Mouse (Mus musculus) intestine, embryonic 14.5 days (tissue): ENCODE measurements at regions not wholly inside any gene's neighbourhood (a gene's known extent, or its start where the extent isn't known, plus 50 kb on each side); places are given as distances from the start of the nearest gene placed in this dataset.

Experiments
- ATAC-seq: fragments of 200-750 bp; cut with Nextera tagmentation; replicated peaks from 2 replicates; pipeline ENCODE4 v1.8.0; 2017; ENCODE audit warnings: low read depth, moderate number of reproducible peaks, moderate TSS enrichment, moderate library complexity; ENCODE audit not compliant: low FRiP score, low TSS enrichment
- DNase-seq: peaks from one replicate; pipeline ENCODE4 v3.0.0-alpha.2; 2018; ENCODE audit warnings: low spot score
- H3K27ac ChIP-seq: fragments of 300-500 bp; sonication (generic); 2 replicates; pipeline ENCODE4 v1.5.1; 2014; ENCODE audit warnings: low read depth, mild to moderate bottlenecking, control low read depth
- H3K27me3 ChIP-seq: fragments of 300-500 bp; sonication (generic); replicated peaks from 2 replicates; pipeline ENCODE4 v1.6.1; 2014; ENCODE audit warnings: low read length, control low read depth; ENCODE audit not compliant: control insufficient read depth, insufficient read depth
- H3K36me3 ChIP-seq: fragments of 300-500 bp; sonication (generic); 2 replicates; pipeline ENCODE4 v1.6.1; 2014; ENCODE audit warnings: low read length, control low read depth; ENCODE audit not compliant: control insufficient read depth, insufficient read depth
- H3K4me1 ChIP-seq: fragments of 300-500 bp; sonication (generic); replicated peaks from 2 replicates; pipeline ENCODE4 v1.6.1; 2014; ENCODE audit warnings: low read length, control low read depth, mixed read lengths; ENCODE audit not compliant: control insufficient read depth, insufficient read depth
- H3K4me2 ChIP-seq: fragments of 300-500 bp; sonication (generic); 2 replicates; pipeline ENCODE4 v1.6.1; 2014; ENCODE audit warnings: low read length
- H3K4me3 ChIP-seq: fragments of 300-500 bp; sonication (generic); 2 replicates; pipeline ENCODE4 v1.5.1; 2014; ENCODE audit warnings: low read depth, low read length, control low read depth, mixed read lengths
- H3K9ac ChIP-seq: fragments of 300-500 bp; sonication (generic); 2 replicates; pipeline ENCODE4 v1.6.1; 2014; ENCODE audit warnings: mild to moderate bottlenecking, low read length
- H3K9me3 ChIP-seq: fragments of 300-500 bp; sonication (generic); 2 replicates; pipeline ENCODE4 v1.6.1; 2016; ENCODE audit warnings: low read length, control low read depth; ENCODE audit not compliant: control insufficient read depth
- WGBS: fragments of 180-500 bp; shearing (Covaris S2); extraction: QIAGEN DNeasy Blood & Tissue Kit; methylation state at CpG from one replicate; pipeline ENCODE4 v1.1.7; 2014; 5-methylcytosine and 5-hydroxymethylcytosine counted together

- no peak overlapping the region for H3K9ac ChIP-seq
- H3K4me2 ChIP-seq, result no peak overlapping the region
- no peak overlapping the region for H3K27ac ChIP-seq
- ATAC-seq (no peak), DNase-seq (no peak)
- WGBS, result 69% methylated on average over 4 of the region's 4 CpGs
- H3K27me3 ChIP-seq, result no peaks in the 10 kb centered on the region
- no peak overlapping the region for H3K4me3 ChIP-seq
- no peaks in the 10 kb centered on the region for H3K4me1 ChIP-seq
- H3K9me3 ChIP-seq, result no peaks in the 10 kb centered on the region
- H3K36me3 ChIP-seq, result no peaks in the 10 kb centered on the region
These were observed 203.3 kb upstream of the Btbd3 start for GRCm38 (mm10) chr2:138053081-138053480.

- Histone ChIP-seq H3K27ac (no peak overlapping the region), H3K9ac (no peak overlapping the region), H3K4me3 (no peak overlapping the region), H3K4me2 (no peak overlapping the region), H3K36me3 (no peaks in the 10 kb centered on the region), H3K4me1 (no peaks in the 10 kb centered on the region), H3K27me3 (no peaks in the 10 kb centered on the region), H3K9me3 (no peaks in the 10 kb centered on the region)
- WGBS, result 73% methylated on average over 5 of the region's 5 CpGs
- ATAC-seq, result no peak
- DNase-seq, result no peak
These were observed 208.0 kb upstream of the Btbd3 start for GRCm38 (mm10) chr2:138048341-138048740.

GRCm38 (mm10) chr2:138047781-138048201, 208.6 kb upstream of the Btbd3 start:
- ATAC-seq (no peak), DNase-seq (no peak)
- no peak overlapping the region for H3K27ac ChIP-seq
- H3K4me2 ChIP-seq, result no peak overlapping the region
- H3K9me3 ChIP-seq, result no peaks in the 10 kb centered on the region
- H3K9ac ChIP-seq, result no peak overlapping the region
- no peaks in the 10 kb centered on the region for H3K36me3 ChIP-seq
- 37% methylated on average over 11 of the region's 11 CpGs for WGBS
- H3K27me3 ChIP-seq, result no peaks in the 10 kb centered on the region
- H3K4me1 ChIP-seq, result no peaks in the 10 kb centered on the region
- no peak overlapping the region for H3K4me3 ChIP-seq

- no peak for DNase-seq
- WGBS, result 73% methylated on average over 10 of the region's 10 CpGs
- ATAC-seq, result no peak
These were observed 209.0 kb upstream of the Btbd3 start for GRCm38 (mm10) chr2:138047361-138047760.

GRCm38 (mm10) chr2:138046918-138047317, 209.4 kb upstream of the Btbd3 start:
- Histone ChIP-seq H3K27ac (no peak overlapping the region), H3K4me1 (no peaks in the 10 kb centered on the region), H3K4me3 (no peak overlapping the region), H3K9me3 (no peaks in the 10 kb centered on the region), H3K9ac (no peak overlapping the region), H3K27me3 (no peaks in the 10 kb centered on the region), H3K4me2 (no peak overlapping the region), H3K36me3 (no peaks in the 10 kb centered on the region)
- DNase-seq, result no peak
- ATAC-seq, result no peak
- WGBS, result 85% methylated on average over 3 of the region's 3 CpGs

More at GRCm38 (mm10) chr2:138047361-138047760, 209.0 kb upstream of the Btbd3 start:
- no peaks in the 10 kb centered on the region for H3K36me3 ChIP-seq
- H3K27ac ChIP-seq, result no peak overlapping the region
- H3K4me3 ChIP-seq, result no peak overlapping the region
- H3K9ac ChIP-seq, result no peak overlapping the region
- H3K4me1 ChIP-seq, result no peaks in the 10 kb centered on the region
- no peaks in the 10 kb centered on the region for H3K27me3 ChIP-seq
- H3K4me2 ChIP-seq, result no peak overlapping the region
- H3K9me3 ChIP-seq, result no peaks in the 10 kb centered on the region

- H3K4me3 ChIP-seq, result no peak overlapping the region
- no peaks in the 10 kb centered on the region for H3K36me3 ChIP-seq
- no peaks in the 10 kb centered on the region for H3K27me3 ChIP-seq
- 35% methylated on average over 5 of the region's 5 CpGs for WGBS
- H3K27ac ChIP-seq, result no peak overlapping the region
- H3K4me1 ChIP-seq, result no peaks in the 10 kb centered on the region
- no peak overlapping the region for H3K9ac ChIP-seq
- ATAC-seq (no peak), DNase-seq (no peak)
- no peak overlapping the region for H3K4me2 ChIP-seq
- H3K9me3 ChIP-seq, result no peaks in the 10 kb centered on the region
These were observed 210.3 kb upstream of the Btbd3 start for GRCm38 (mm10) chr2:138045933-138046642.

- H3K4me2 ChIP-seq, result no peak overlapping the region
- ATAC-seq, result no peak
- H3K27ac ChIP-seq, result peak overlapping the region; percentile 43; the same call in 1 of the 2 replicates
- no peak overlapping the region for H3K9ac ChIP-seq
- H3K36me3 ChIP-seq, result no peaks in the 10 kb centered on the region
- 41% methylated on average over 6 of the region's 6 CpGs for WGBS
- no peaks in the 10 kb centered on the region for H3K4me1 ChIP-seq
- no peaks in the 10 kb centered on the region for H3K9me3 ChIP-seq
- no peak for DNase-seq
- no peaks in the 10 kb centered on the region for H3K27me3 ChIP-seq
- H3K4me3 ChIP-seq, result no peak overlapping the region
These were observed 215.7 kb upstream of the Btbd3 start for GRCm38 (mm10) chr2:138040706-138041105.

- H3K4me2 ChIP-seq, result no peak overlapping the region
- no peaks in the 10 kb centered on the region for H3K36me3 ChIP-seq
- H3K27me3 ChIP-seq, result no peaks in the 10 kb centered on the region
- H3K4me1 ChIP-seq, result no peaks in the 10 kb centered on the region
- no peak overlapping the region for H3K4me3 ChIP-seq
- no peaks in the 10 kb centered on the region for H3K9me3 ChIP-seq
- WGBS, result 52% methylated on average over 5 of the region's 5 CpGs
- ATAC-seq (0 out of 2 replicates have a peak, but pooled peaks have one; percentile 40), DNase-seq (no peak)
- H3K9ac ChIP-seq, result no peak overlapping the region
- peak overlapping the region; percentile 43; the same call in 1 of the 2 replicates for H3K27ac ChIP-seq
These were observed 216.1 kb upstream of the Btbd3 start for GRCm38 (mm10) chr2:138040302-138040701.

- H3K36me3 ChIP-seq, result no peaks in the 10 kb centered on the region
- no peak overlapping the region for H3K27ac ChIP-seq
- no peaks in the 10 kb centered on the region for H3K27me3 ChIP-seq
- H3K9ac ChIP-seq, result no peak overlapping the region
- no peaks in the 10 kb centered on the region for H3K4me1 ChIP-seq
- no peak overlapping the region for H3K4me2 ChIP-seq
- ATAC-seq (no peak), DNase-seq (no peak)
- 90% methylated on average over 8 of the region's 8 CpGs for WGBS
- no peak overlapping the region for H3K4me3 ChIP-seq
- H3K9me3 ChIP-seq, result no peaks in the 10 kb centered on the region
These were observed 222.1 kb upstream of the Btbd3 start for GRCm38 (mm10) chr2:138034123-138034736.
